Mouse (Mus musculus) lung, embryonic 16.5 days (tissue): ENCODE measurements around the gene Sdhc. TPM values are rescaled to one million over a fixed set of nuclear protein-coding genes. Genes with fewer than 3 reads are reported as not detected.

ENCODE experiments used
- ATAC-seq: fragments of 200-750 bp; cut with Nextera tagmentation; 2 replicates; pipeline ENCODE4 v1.8.0; 2017; ENCODE audit warnings: low read depth, mild to moderate bottlenecking, moderate library complexity
- H3K27ac ChIP-seq: fragments of 300-500 bp; sonication (generic); 2 replicates; pipeline ENCODE4 v1.5.1; 2014; ENCODE audit warnings: mild to moderate bottlenecking, control low read depth, low read length
- H3K27me3 ChIP-seq: fragments of 300-500 bp; sonication (generic); 2 replicates; pipeline ENCODE4 v1.6.1; 2014; ENCODE audit warnings: low read depth, low read length, mixed read lengths; ENCODE audit not compliant: control insufficient read depth, insufficient read depth
- H3K36me3 ChIP-seq: fragments of 300-500 bp; sonication (generic); 2 replicates; pipeline ENCODE4 v1.6.1; 2014; ENCODE audit warnings: low read length; ENCODE audit not compliant: control insufficient read depth, insufficient read depth
- H3K4me1 ChIP-seq: fragments of 300-500 bp; sonication (generic); replicated peaks from 2 replicates; pipeline ENCODE4 v1.6.1; 2014; ENCODE audit warnings: low read length, mixed read lengths; ENCODE audit not compliant: control insufficient read depth, insufficient read depth
- H3K4me2 ChIP-seq: fragments of 300-500 bp; sonication (generic); 2 replicates; pipeline ENCODE4 v1.6.1; 2014; ENCODE audit warnings: low read depth, low read length, control low read depth
- H3K4me3 ChIP-seq: fragments of 300-500 bp; sonication (generic); 2 replicates; pipeline ENCODE4 v1.5.1; 2014; ENCODE audit warnings: mild to moderate bottlenecking, low read length, control low read depth
- H3K9ac ChIP-seq: fragments of 300-500 bp; sonication (generic); 2 replicates; pipeline ENCODE4 v1.6.1; 2014; ENCODE audit warnings: low read length, control low read depth
- H3K9me3 ChIP-seq: fragments of 300-500 bp; sonication (generic); 2 replicates; pipeline ENCODE4 v1.6.1; 2016; ENCODE audit warnings: low read length; ENCODE audit not compliant: control insufficient read depth
- WGBS: fragments of 180-500 bp; shearing (Covaris S2); extraction: QIAGEN DNeasy Blood & Tissue Kit; methylation state at CpG from one replicate; pipeline ENCODE4 v1.1.7; 2014; 5-methylcytosine and 5-hydroxymethylcytosine counted together
- polyA plus RNA-seq: library from polyadenylated mRNA; unstranded; fragments of >200 nt; fragmentation: Nextera tagmentation; extraction: Ambion mirVana; gene quantifications from 2 replicates; pipeline ENCODE4 v1.2.1, GENCODE M21; 2015

Sdhc gene
- polyA plus RNA-seq, 1 experiment from 2014 or later = 285 TPM

DNA sequence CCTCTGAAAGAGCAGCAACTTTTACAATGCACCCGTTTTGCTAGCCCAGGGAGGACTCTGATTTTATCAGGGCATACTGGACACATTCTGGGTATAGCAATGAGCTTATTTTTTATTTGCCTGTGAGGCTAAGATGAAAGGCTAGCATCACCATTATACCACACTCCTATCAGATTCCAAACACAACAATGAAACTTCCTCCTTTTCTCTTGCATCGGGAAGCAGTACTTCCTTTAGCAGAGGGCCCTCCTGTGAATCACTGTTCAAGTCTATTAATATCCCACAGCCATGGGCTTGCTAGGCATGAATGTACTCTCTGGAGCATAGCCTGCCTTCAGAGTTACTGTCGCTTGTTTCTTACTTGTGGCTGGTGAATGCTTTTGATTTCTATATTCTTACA lies 20.7 kb upstream of the Sdhc start:
- no peaks in the 10 kb centered on the region for H3K4me1 ChIP-seq
- no peaks in the 10 kb centered on the region for H3K9me3 ChIP-seq
- no peaks in the 10 kb centered on the region for H3K36me3 ChIP-seq
- ATAC-seq = peak; percentile 67; the same call in 1 of the 2 replicates
- H3K4me2 ChIP-seq = no peak overlapping the region
- H3K4me3 ChIP-seq = no peak overlapping the region
- peak overlapping the region; percentile 86 for H3K27ac ChIP-seq
- no peak overlapping the region for H3K9ac ChIP-seq
- no peaks in the 10 kb centered on the region for H3K27me3 ChIP-seq
- 54% methylated on average over 3 of the region's 3 CpGs for WGBS

DNA sequence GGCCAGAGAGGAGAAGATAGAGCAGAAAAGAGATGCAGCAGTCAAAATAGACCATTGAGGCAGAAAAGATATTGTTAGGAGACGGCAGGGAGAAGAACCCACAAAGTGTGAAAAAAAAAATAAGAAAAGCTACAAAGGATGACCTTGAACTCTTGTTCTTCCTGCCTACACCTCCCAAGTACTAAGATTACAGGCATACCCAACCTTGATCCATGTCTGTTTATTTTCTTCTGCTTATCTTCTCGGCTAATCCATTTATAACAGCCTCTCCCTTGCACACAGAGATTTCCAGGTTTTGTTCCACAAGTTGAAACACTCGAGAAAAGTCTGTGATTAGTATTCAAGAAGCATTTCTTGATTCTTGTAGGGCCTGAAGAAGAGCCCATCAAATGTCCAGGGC lies 19.5 kb upstream of the Sdhc start:
- Histone ChIP-seq H3K36me3 (no peaks in the 10 kb centered on the region), H3K27ac (no peak overlapping the region), H3K27me3 (no peaks in the 10 kb centered on the region), H3K9me3 (no peaks in the 10 kb centered on the region), H3K9ac (no peak overlapping the region), H3K4me2 (no peak overlapping the region), H3K4me1 (no peaks in the 10 kb centered on the region), H3K4me3 (no peak overlapping the region)
- WGBS = 30% methylated on average over 3 of the region's 3 CpGs
- no peak for ATAC-seq

DNA sequence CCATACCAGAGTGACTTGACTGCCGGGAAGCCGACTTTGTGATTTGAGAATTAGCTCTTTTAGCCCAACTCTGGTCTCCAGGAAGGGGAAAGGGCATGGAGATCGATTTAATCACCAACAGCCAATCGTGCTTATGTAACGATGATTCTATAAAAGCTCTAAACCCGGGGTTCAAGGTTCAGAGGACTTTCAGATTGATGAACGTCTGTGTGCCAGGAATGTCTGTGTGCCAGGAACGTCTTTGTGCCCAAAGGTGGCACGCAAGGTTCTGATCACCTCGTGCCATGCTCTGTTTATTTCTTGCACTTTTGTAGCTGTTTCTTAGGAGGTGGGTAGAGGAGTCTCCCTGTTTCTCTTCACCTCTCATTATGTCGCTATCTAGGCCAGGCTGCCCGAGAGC lies 18.5 kb upstream of the Sdhc start:
- Histone ChIP-seq H3K9me3 (no peaks in the 10 kb centered on the region), H3K36me3 (no peaks in the 10 kb centered on the region), H3K9ac (no peak overlapping the region), H3K27ac (no peak overlapping the region), H3K4me1 (no peaks in the 10 kb centered on the region), H3K4me2 (no peak overlapping the region), H3K4me3 (no peak overlapping the region), H3K27me3 (no peaks in the 10 kb centered on the region)
- no peak for ATAC-seq
- 85% methylated on average over 12 of the region's 12 CpGs for WGBS

DNA sequence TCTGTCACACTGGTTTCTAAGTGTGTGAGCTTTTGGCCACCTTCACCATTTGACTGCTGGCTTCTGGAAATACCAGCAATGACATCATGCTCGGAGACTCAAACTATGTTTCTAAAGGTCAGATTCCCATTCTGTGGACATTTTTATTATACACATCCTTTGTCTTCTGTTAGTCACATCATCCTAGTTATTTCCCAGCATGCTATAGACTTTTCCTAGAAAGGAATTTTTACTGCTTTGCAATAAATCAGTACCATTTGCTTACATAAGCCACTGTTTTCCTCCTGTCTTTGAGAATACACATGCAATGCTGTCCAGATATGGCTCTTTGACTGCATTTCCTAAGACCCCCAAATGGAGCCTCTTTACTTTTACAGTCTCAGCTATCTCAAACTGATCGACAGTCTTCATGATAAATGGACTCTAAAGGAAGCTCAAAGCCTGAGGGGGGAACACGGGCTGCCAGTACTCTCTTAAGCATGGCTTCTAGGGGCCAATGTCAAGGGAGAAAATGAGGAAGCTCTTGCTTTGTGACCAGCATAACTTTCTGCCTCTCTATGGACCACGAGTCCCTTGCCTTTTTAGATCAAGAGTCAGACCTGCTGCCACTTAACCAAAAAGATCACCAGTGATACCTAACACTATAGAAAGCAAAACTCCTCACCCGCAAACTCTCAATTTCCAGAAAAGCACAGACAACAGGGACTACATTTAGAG lies 15.4 kb upstream of the Sdhc start:
- WGBS = 56% methylated on average over 5 of the region's 5 CpGs
- no peak for ATAC-seq

DNA sequence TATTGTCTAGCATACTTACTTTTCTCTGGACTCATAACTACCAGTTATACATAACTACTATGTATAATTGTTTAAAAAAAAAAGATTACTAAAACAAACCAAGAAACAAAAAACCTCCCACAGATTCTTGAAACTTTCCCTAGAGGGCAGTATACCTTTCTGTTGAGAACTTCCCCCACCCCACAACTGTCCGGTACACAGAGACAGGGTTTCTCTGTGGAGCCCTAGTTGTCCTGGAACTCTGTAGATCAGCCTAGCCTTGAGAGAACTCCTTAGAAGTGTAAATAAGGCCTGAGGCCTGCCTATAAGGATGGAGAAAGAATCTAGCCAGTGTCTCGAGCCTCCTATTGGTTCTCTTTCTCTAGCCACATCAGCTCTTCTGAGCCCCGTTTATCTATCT lies 13.9 kb upstream of the Sdhc start:
- Histone ChIP-seq H3K9me3 (no peaks in the 10 kb centered on the region), H3K27me3 (no peaks in the 10 kb centered on the region), H3K4me3 (no peak overlapping the region), H3K36me3 (no peaks in the 10 kb centered on the region), H3K9ac (no peak overlapping the region), H3K4me1 (peaks cover 2% of the 10 kb centered on the region; the same call in 1 of the 2 replicates), H3K27ac (no peak overlapping the region), H3K4me2 (no peak overlapping the region)
- 34% methylated on average over 3 of the region's 3 CpGs for WGBS
- ATAC-seq = no peak

More for the DNA sequence above, 15.4 kb upstream of the Sdhc start:
- H3K27me3 ChIP-seq = no peaks in the 10 kb centered on the region
- H3K9me3 ChIP-seq = no peaks in the 10 kb centered on the region
- no peaks in the 10 kb centered on the region; the same call in 1 of the 2 replicates for H3K4me1 ChIP-seq
- H3K36me3 ChIP-seq = no peaks in the 10 kb centered on the region
- H3K27ac ChIP-seq = no peak overlapping the region
- no peak overlapping the region for H3K4me2 ChIP-seq
- H3K4me3 ChIP-seq = no peak overlapping the region
- no peak overlapping the region for H3K9ac ChIP-seq

DNA sequence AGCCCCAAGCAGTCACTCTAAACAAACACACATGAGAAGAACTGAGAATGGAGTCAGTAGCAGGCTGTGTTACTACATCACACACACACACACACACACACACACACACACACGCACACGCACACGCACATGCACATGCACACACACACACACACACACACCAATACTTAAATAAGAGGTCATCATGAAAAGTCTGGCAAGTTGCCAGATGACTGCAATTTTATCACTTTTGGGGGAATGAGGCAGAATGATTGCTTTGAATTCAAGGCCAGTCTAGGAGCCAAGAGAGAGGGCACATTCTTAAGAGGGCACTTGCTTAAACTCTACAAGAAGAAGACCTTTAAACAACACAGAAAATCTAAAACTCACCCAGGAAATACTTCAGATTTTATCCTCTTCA lies 12.1 kb upstream of the Sdhc start:
- Histone ChIP-seq H3K9ac (no peak overlapping the region), H3K27me3 (peaks cover 4% of the 10 kb centered on the region), H3K36me3 (no peaks in the 10 kb centered on the region), H3K4me1 (peaks cover 2% of the 10 kb centered on the region; the same call in 1 of the 2 replicates), H3K4me3 (no peak overlapping the region), H3K4me2 (no peak overlapping the region), H3K9me3 (no peaks in the 10 kb centered on the region), H3K27ac (no peak overlapping the region)
- WGBS = 80% methylated on average over 3 of the region's 3 CpGs
- ATAC-seq = no peak

DNA sequence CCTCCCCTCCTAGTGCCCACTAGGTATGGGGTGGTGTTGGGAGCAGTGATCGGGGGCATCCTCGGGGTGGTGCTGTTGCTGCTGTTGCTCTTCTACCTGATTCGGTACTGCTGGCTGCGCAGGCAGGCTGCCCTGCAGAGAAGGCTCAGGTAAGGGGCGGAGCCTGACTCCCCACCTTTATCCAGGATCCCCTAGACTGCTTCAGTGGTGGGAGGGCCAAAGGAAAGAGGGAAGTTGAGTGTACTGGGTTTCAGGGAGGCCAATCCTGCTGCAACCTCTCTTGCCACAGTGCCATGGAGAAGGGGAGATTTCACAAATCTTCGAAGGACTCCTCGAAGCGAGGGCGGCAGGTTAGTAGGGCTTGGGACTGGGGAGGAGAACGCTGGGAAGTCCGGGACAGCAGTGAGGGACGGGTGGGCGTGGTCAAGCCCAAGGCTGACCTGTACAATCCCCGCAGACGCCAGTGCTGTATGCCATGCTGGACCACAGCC lies 9.1 kb upstream of the Sdhc start:
- Histone ChIP-seq H3K9ac (peak overlapping the region; percentile 54), H3K27ac (no peak overlapping the region), H3K9me3 (no peaks in the 10 kb centered on the region), H3K4me1 (peaks cover 2% of the 10 kb centered on the region; the same call in 1 of the 2 replicates), H3K27me3 (peaks cover 4% of the 10 kb centered on the region), H3K36me3 (no peaks in the 10 kb centered on the region), H3K4me2 (peak overlapping the region; percentile 61), H3K4me3 (peak overlapping the region; percentile 45)
- ATAC-seq = peak; percentile 73
- 4% methylated on average over 15 of the region's 15 CpGs for WGBS

DNA sequence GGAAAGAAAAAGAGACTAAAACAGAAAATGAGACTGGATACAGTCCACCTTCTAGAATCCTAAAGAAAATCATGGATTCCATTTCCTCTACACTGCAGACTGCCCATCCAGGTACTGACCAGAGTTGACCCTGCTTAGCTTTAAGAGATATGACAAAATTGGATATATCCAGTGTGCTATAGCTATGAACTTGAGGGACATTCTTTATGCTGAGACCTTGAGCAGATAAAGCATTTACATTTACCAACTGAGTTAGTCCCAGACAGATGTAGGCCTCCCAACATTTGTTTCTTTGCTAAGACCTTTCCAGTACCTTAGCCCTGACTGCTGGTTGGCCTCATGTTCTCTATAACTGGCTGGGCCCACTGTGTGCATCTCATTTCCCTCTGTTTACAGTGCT lies 7.6 kb upstream of the Sdhc start:
- H3K4me1 ChIP-seq = peaks cover 2% of the 10 kb centered on the region; the same call in 1 of the 2 replicates
- H3K36me3 ChIP-seq = no peaks in the 10 kb centered on the region
- H3K9me3 ChIP-seq = no peaks in the 10 kb centered on the region
- no peak overlapping the region for H3K4me3 ChIP-seq
- no peak for ATAC-seq
- H3K27ac ChIP-seq = no peak overlapping the region
- peaks cover 4% of the 10 kb centered on the region for H3K27me3 ChIP-seq
- H3K4me2 ChIP-seq = no peak overlapping the region
- no peak overlapping the region for H3K9ac ChIP-seq

DNA sequence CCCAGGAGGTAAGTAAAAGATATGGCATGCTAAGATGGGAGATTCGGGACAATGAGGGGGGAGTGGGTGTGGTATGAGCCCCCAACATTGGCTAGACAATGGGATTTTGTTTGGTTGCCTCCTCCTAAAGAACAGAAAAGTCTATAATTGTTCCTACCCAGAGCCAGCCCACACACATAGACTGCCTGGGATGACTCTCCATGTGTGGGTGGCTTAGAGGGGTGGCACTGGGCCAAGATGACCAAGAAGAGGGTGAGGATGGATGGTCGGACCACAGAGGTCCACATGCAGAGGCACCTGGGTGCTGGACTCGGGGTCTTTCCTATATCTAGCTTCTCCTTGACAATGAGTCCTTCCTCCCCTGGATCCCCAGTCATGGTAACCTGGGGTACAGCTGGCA lies 6.2 kb upstream of the Sdhc start:
- H3K9ac ChIP-seq = no peak overlapping the region
- peaks cover 2% of the 10 kb centered on the region; the same call in 1 of the 2 replicates for H3K4me1 ChIP-seq
- no peak overlapping the region for H3K4me2 ChIP-seq
- H3K27ac ChIP-seq = no peak overlapping the region
- 45% methylated on average over 3 of the region's 3 CpGs for WGBS
- no peak overlapping the region for H3K4me3 ChIP-seq
- H3K9me3 ChIP-seq = no peaks in the 10 kb centered on the region
- peaks cover 4% of the 10 kb centered on the region for H3K27me3 ChIP-seq
- no peaks in the 10 kb centered on the region for H3K36me3 ChIP-seq
- no peak for ATAC-seq
